Mouse (Mus musculus) layer of hippocampus, adult 2 months (tissue): Measurements from ENCODE around the gene Eif4g2. TPM values are rescaled to one million over a fixed set of nuclear protein-coding genes. Genes with fewer than 3 reads are reported as not detected.

Source experiments
- DNase-seq, 2 experiments: peaks; one replicate each; pipeline ENCODE4 v3.0.0; 2022; ENCODE audit warnings: low spot score in 2 of 2
- H3K27ac ChIP-seq: fragments of 200-600 bp; 2 replicates; pipeline ENCODE4 v1.8.1; 2022
- H3K4me3 ChIP-seq: fragments of 200-600 bp; 2 replicates; pipeline ENCODE4 v1.8.1; 2022; ENCODE audit warnings: mild to moderate bottlenecking
- CTCF ChIP-seq: fragments of 200-600 bp; conservative IDR thresholded peaks from 2 replicates; pipeline ENCODE4 v1.8.1; 2022; ENCODE audit warnings: antibody characterized with exemption, mild to moderate bottlenecking, moderate library complexity
- total RNA-seq, 2 experiments: library from RNA; stranded (reverse); gene quantifications; 2 replicates each; pipeline ENCODE4 v1.2.3; 2021

Eif4g2 gene
- total RNA-seq, 2 experiments from 2014 or later = 596 to 633 TPM

- no peak for TF ChIP-seq CTCF
- no peak overlapping the region for H3K4me3 ChIP-seq
- no peak overlapping the region for H3K27ac ChIP-seq
- no peak for DNase-seq
Measured at GRCm38 (mm10) chr7:111055984-111056657, 26.7 kb downstream of the Eif4g2 start.

- H3K27ac ChIP-seq = no peak overlapping the region
- H3K4me3 ChIP-seq = no peak overlapping the region
- no peak for DNase-seq
- TF ChIP-seq CTCF = no peak
Measured at GRCm38 (mm10) chr7:111055221-111055620, 27.6 kb downstream of the Eif4g2 start.

- no peak overlapping the region for H3K27ac ChIP-seq
- TF ChIP-seq CTCF = peak; percentile 83
Measured at GRCm38 (mm10) chr7:111049652-111050421, 33.0 kb downstream of the Eif4g2 start.

GRCm38 (mm10) chr7:111048920-111049319 lies 33.9 kb downstream of the Eif4g2 start:
- no peak overlapping the region for H3K27ac ChIP-seq
- DNase-seq = no peak
- no peak for TF ChIP-seq CTCF

More at GRCm38 (mm10) chr7:111049652-111050421, 33.0 kb downstream of the Eif4g2 start:
- DNase-seq = peak; percentile 42 to 66
- H3K4me3 ChIP-seq = no peak overlapping the region

GRCm38 (mm10) chr7:111029046-111029553 lies 53.7 kb downstream of the Eif4g2 start:
- no peak for TF ChIP-seq CTCF
- Histone ChIP-seq H3K27ac (peak overlapping the region; percentile 97), H3K4me3 (peak overlapping the region; percentile 69)
- no peak for DNase-seq

More at GRCm38 (mm10) chr7:111048920-111049319, 33.9 kb downstream of the Eif4g2 start:
- H3K4me3 ChIP-seq = no peak overlapping the region

GRCm38 (mm10) chr7:111028281-111029045 lies 54.4 kb downstream of the Eif4g2 start, which contains the start of gene Ctr9:
Gene Ctr9 (plus strand): TSS chr7:111028951.
- TF ChIP-seq CTCF = peak; percentile 31
- peak; percentile 88 to 91 for DNase-seq
- Histone ChIP-seq H3K27ac (peak within 1 kb of the TSS; percentile 97), H3K4me3 (peak within 1 kb of the TSS; percentile 69)

- Histone ChIP-seq H3K27ac (peak overlapping the region; percentile 20; the same call in 1 of the 2 replicates), H3K4me3 (no peak overlapping the region)
- no peak for TF ChIP-seq CTCF
- DNase-seq = no peak
Measured at GRCm38 (mm10) chr7:111024912-111025311, 57.9 kb downstream of the Eif4g2 start.

- Histone ChIP-seq H3K27ac (peak overlapping the region; percentile 69), H3K4me3 (no peak overlapping the region)
- no peak for TF ChIP-seq CTCF
- no peak for DNase-seq
Measured at GRCm38 (mm10) chr7:111024068-111024594, 58.7 kb downstream of the Eif4g2 start.

- no peak for TF ChIP-seq CTCF
- Histone ChIP-seq H3K27ac (no peak overlapping the region), H3K4me3 (no peak overlapping the region)
- no peak for DNase-seq
Measured at GRCm38 (mm10) chr7:111020814-111021213, 62.0 kb downstream of the Eif4g2 start.

Other genes with a start within 250 kb of the Eif4g2 start
- 10 to 100 TPM; 83.4 to 90.6 TPM for gene Rnf141, start 238.6 kb downstream of the Eif4g2 start, total RNA-seq
- 1 to 10 TPM in 1 of 2 experiments, under 1 TPM in 1; 0.66 to 2.5 TPM for gene Lyve1, start 219.8 kb downstream of the Eif4g2 start, total RNA-seq
- 1 to 10 TPM; 1.4 to 2.7 TPM for gene Mrvi1, start 100.6 kb downstream of the Eif4g2 start, total RNA-seq
- 10 to 100 TPM; 47.0 TPM for gene Ctr9, start 54.1 kb downstream of the Eif4g2 start, total RNA-seq